Mouse (Mus musculus) mammary gland, adult 2 months (tissue): ENCODE data around the gene Mical1. TPM values are rescaled to one million over a fixed set of nuclear protein-coding genes. Genes with fewer than 3 reads are reported as not detected.

ENCODE experiments used
- polyA plus RNA-seq: library from polyadenylated mRNA; depleted of rRNA; stranded (reverse); fragments of >200 nt; gene quantifications from 2 replicates; pipeline ENCODE4 v1.2.3, GENCODE M21; 2012; ENCODE audit warnings: low replicate concordance; rRNA removed

The Mical1 gene
- 61.2 and 78.8 TPM in 2 replicates for polyA plus RNA-seq

DNA sequence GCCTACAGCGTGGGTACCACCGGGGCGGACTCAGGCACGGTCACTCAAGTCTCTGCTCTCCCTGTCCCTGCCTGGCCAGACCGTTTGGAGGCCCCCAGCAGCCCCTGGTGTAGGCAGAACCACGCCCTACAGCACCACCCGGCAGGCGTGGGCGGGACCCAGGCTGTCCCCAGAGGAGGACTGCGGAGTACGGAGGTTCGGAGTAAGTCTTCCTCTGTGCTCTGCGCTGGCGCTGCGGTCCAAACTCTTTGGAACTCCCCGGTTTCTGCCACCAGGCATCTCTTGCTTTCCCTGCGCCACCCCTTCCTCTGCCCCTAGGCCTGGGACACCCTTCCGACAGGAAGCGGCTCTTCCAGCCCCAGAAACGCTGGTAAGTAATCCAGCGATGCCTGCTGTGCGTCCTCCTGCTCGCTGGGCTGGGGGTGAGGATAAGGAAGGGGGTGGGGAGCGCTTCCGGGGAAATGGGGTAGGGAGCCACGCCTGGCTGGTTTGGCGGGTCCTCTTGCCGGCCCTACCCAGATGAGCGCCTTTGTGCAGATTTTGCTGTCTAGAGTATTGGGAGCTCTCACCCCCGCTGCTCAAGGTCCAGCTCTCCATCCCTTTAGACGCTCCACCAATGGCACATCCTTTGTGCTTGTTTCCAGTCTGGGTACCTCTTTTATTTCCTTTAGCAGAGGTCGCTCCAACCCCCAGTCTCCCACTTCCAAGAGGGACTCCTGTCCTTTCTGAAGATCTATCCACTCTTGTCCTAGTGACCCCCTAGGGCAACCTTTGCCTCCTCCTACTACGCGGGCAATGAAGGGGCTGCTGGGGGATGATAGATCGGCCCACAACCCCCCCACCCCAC, at the start of gene Mical1:
TSS of gene Mical1 (plus strand) at position 144 of the 847 bp plus-strand sequence.

DNA sequence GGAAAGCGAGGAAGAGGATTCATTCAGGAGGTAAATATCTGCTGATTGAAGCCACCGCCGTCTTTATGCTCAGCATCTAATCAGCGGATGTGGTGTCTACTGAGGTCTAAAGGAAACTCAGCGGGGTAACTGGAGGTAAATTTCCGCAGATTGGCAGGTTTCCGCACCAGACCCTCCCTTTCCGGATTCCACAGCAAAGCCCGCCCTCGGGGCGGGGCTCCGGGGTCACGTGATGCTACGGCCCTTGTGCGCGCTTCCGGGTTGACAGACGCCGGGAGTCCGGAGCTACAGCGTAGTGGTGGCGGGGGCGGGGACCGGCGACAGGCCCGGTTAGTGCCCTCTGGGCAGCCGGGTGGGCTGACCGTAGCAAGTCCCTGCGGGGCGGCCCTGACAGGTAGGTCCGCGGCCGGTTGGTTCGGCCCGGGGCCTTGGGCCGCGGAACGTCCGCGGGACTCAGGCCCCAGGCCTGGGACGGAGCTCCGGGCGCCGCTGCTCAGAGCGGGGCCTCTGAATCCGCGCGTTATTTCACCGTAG, 25.9 kb upstream of the Mical1 start, which contains the start of gene Zbtb24:
TSS of gene Zbtb24 (plus strand) at position 247 of the 534 bp plus-strand sequence.

DNA sequence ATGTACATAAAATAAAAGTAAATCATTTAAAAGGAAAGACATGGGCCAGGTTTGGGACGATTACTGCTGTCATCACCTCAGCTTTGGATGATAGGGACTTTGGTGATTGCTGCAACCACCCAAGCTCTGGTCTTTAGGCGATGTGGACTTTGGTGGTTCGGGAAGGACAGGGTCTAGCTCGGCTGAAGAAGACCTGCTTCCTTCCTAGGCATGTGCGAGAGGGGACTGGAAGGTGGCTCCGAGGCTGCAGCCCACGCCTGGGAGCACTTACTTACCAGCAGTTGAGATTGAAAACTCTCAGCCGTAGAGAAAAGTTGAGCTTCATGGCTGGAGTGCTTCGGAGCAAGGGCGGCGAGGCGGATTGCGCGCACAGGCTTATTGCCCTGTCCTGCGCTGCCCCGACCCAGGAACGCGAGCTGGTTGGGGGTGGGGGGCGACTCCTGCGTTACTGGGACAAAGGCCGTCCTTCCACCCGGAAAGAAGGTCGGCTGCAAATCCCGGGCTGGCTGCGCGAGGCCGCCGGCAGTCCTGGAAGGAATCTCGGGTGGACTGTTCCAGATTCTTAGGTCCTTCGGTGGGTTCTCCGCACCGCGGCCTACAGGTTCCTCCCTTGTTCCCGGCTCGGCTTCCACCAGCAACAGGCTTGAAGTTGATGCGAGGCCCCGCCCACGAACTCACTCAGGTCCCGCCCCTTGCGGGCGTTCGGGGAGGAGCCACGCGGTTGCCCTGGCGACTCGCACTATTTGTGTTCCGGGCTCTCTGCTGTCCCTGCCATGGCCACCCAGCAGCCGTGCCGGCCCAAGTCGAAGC, 13.8 kb downstream of the Mical1 start, which contains the start of the genes Smpd2 and Ppil6:
TSS of gene Smpd2 (minus strand) at position 662 of the 810 bp plus-strand sequence.
TSS of gene Ppil6 (plus strand) at position 732 of the 810 bp plus-strand sequence.

DNA sequence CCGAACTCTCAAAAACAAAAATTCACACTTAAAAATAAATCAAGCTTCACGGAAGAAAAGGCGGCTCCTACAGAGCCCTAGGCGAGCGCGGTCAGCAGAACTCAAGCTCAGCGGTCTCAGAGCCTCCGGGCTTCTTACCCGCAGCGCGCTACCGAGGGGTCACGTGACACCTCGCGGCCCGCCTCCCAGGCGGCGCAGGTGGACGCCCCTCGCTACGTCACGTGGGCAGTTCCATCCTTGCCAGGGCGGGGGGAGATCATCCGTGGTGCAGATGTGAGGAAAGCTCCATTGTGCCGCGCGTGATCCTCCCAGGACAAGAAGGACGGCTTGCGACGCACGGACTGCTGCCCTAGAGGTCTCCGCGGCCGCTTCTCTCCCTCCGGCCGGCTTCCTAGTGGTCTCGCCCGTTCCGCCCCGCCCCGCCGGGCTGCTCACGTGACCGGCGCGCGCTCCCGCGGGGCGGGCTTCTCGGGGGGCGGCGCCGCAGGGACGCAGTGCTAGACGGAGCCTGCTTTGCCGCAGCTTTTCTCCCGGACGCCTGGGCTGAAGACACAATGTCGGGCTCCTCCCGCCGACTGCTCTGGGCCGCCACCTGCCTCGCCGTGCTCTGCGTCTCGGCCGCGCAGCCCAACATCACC, 43.0 kb downstream of the Mical1 start, which contains the start of gene Cd164:
TSS of gene Cd164 (plus strand) at position 434 of the 638 bp plus-strand sequence.

Other genes with a start within 250 kb of the Mical1 start
- gene Fig4, start 173.1 kb upstream of the Mical1 start, polyA plus RNA-seq: 9.1 and 14.3 TPM in 2 replicates
- not detected in 2 replicates for gene Ak9, start 172.3 kb upstream of the Mical1 start, polyA plus RNA-seq
- 16.6 and 17.3 TPM in 2 replicates for gene Zbtb24, start 25.9 kb upstream of the Mical1 start, polyA plus RNA-seq
- gene Smpd2, start 14.1 kb downstream of the Mical1 start, polyA plus RNA-seq: 62.2 and 72.4 TPM in 2 replicates
- gene Ppil6, start 14.1 kb downstream of the Mical1 start, polyA plus RNA-seq: 0.17 and 0.29 TPM in 2 replicates
- gene Cd164, start 43.1 kb downstream of the Mical1 start, polyA plus RNA-seq: 291 and 680 TPM in 2 replicates
- gene Ccdc162, start 240.3 kb downstream of the Mical1 start, polyA plus RNA-seq: 5.6 and 8.3 TPM in 2 replicates